Mouse (Mus musculus) central nervous system, embryonic 18 days (tissue): Measurements from ENCODE around the gene Tfpi. TPM values are rescaled to one million over a fixed set of nuclear protein-coding genes. Genes with fewer than 3 reads are reported as not detected.

ENCODE experiments used
- polyA plus RNA-seq: library from polyadenylated mRNA; depleted of rRNA; stranded (reverse); fragments of >200 nt; gene quantifications from 2 replicates; pipeline ENCODE4 v1.2.3, GENCODE M21; 2012; rRNA removed

Gene Tfpi
- polyA plus RNA-seq: 11.8 and 12.0 TPM in 2 replicates

DNA sequence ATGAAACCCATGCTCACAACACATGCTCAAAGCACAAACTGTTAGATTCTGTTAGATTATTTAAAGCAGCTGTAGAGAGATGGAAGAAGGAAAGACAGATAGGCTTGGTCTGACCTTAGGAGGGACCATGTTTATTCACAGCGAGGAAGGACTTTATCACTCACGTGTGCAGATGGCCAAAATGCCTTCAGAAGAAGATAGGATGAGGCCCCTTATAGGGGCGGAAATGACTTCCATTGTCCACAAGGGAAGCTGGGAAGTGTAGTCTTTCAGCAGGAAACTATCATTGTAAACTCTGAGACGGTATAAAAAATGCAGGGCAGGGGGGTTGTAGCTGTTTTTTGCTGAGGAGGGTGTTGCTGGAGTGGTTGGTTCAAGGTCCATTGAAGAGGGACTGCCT is at the start of gene Tfpi:
TSS of gene Tfpi (minus strand) at position 199 of the 400 bp plus-strand sequence.

DNA sequence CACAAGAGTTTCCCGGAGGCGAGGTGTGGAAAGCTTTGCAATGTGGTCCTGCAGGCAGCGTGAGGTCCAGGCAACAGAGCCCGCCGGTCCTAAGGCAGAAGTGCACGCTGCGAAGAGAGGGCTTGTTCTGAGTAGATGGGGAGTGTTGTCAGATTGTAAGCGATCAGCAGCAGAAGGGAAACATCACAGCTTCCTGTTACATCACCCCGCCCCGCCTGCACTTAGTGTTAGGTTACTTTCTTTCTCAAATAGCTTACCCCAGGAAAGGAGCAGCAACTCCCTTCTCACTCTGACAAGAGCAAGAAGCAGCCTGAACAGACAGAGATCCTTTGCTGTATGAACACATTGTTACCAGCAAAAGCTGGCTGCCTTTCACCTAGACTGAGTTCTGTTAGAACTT is 51.4 kb downstream of the Tfpi start, which contains the start of gene Calcrl:
TSS of gene Calcrl (minus strand) at position 274 of the 400 bp plus-strand sequence.

Other genes with a start within 250 kb of the Tfpi start
- 3.2 and 4.2 TPM in 2 replicates for gene Calcrl, start 51.4 kb downstream of the Tfpi start, polyA plus RNA-seq
- gene Ctnnd1, start 174.0 kb upstream of the Tfpi start, polyA plus RNA-seq: 67.7 and 68.7 TPM in 2 replicates
- gene Btbd18, start 182.3 kb upstream of the Tfpi start, polyA plus RNA-seq: not detected in 2 replicates
- gene Selenoh, start 194.0 kb upstream of the Tfpi start, polyA plus RNA-seq: 167 and 173 TPM in 2 replicates
- gene Gm28635, start 201.3 kb upstream of the Tfpi start, polyA plus RNA-seq: not detected in 2 replicates
- gene Med19, start 201.6 kb upstream of the Tfpi start, polyA plus RNA-seq: 34.8 and 35.5 TPM in 2 replicates
- gene Tmx2, start 202.4 kb upstream of the Tfpi start, polyA plus RNA-seq: 199 and 202 TPM in 2 replicates
- 27.7 and 27.9 TPM in 2 replicates for gene Zdhhc5, start 238.4 kb upstream of the Tfpi start, polyA plus RNA-seq